Mouse (Mus musculus) layer of hippocampus, postnatal 10 days (tissue): ENCODE results near the gene Snip1. TPM values are rescaled to one million over a fixed set of nuclear protein-coding genes. Genes with fewer than 3 reads are reported as not detected.

Experiments
- DNase-seq, 2 experiments: peaks; one replicate each; pipeline ENCODE4 v3.0.0; 2021; ENCODE audit warnings: low spot score in 2 of 2
- total RNA-seq, 2 experiments: library from RNA; stranded (reverse); gene quantifications; 2 replicates each; pipeline ENCODE4 v1.2.3; 2021

The Snip1 gene
- total RNA-seq, 2 experiments from 2014 or later = 12.9 TPM

- no peak for DNase-seq
Observed at GRCm38 (mm10) chr4:125097412-125097811, 30.9 kb downstream of the Snip1 start.

GRCm38 (mm10) chr4:125099458-125099857 is 33.0 kb downstream of the Snip1 start:
- DNase-seq = peak; percentile 91 to 92

GRCm38 (mm10) chr4:125101334-125101733 is 34.9 kb downstream of the Snip1 start:
- DNase-seq = no peak

- DNase-seq = no peak
Observed at GRCm38 (mm10) chr4:125105354-125105753, 38.9 kb downstream of the Snip1 start.

- DNase-seq = peak; percentile 92
Observed at GRCm38 (mm10) chr4:125114638-125115037, 48.2 kb downstream of the Snip1 start.

GRCm38 (mm10) chr4:125115081-125115480 is 48.6 kb downstream of the Snip1 start:
- DNase-seq = no peak

GRCm38 (mm10) chr4:125115710-125116089 is 49.2 kb downstream of the Snip1 start:
- DNase-seq = peak in 1 of 2 experiments; percentile 40

- DNase-seq = peak; percentile 58 to 65
Observed at GRCm38 (mm10) chr4:125116090-125116861, 49.8 kb downstream of the Snip1 start.

- no peak for DNase-seq
Observed at GRCm38 (mm10) chr4:125116929-125117328, 50.5 kb downstream of the Snip1 start.

- DNase-seq = no peak
Observed at GRCm38 (mm10) chr4:125117902-125118320, 51.4 kb downstream of the Snip1 start.

GRCm38 (mm10) chr4:125119070-125119469 is 52.6 kb downstream of the Snip1 start:
- DNase-seq = no peak

GRCm38 (mm10) chr4:125119721-125120120 is 53.2 kb downstream of the Snip1 start:
- DNase-seq = no peak

- no peak for DNase-seq
Observed at GRCm38 (mm10) chr4:125122431-125123278, 56.2 kb downstream of the Snip1 start.

GRCm38 (mm10) chr4:125123279-125123671 is 56.8 kb downstream of the Snip1 start:
- no peak for DNase-seq

Other genes with a start within 250 kb of the Snip1 start
- gene Yrdc, start 216.0 kb upstream of the Snip1 start, total RNA-seq = 10 to 100 TPM; 24.5 to 26.6 TPM
- gene 1110065P20Rik, start 215.5 kb upstream of the Snip1 start, total RNA-seq = 100 to 1,000 TPM; 107 to 115 TPM
- gene Maneal, start 204.5 kb upstream of the Snip1 start, total RNA-seq = 10 to 100 TPM; 43.5 to 48.3 TPM
- 10 to 100 TPM; 12.8 to 16.9 TPM for gene Epha10, start 185.8 kb upstream of the Snip1 start, total RNA-seq
- 10 to 100 TPM; 19.0 to 21.8 TPM for gene 9930104L06Rik, start 129.6 kb upstream of the Snip1 start, total RNA-seq
- gene Cdca8, start 127.4 kb upstream of the Snip1 start, total RNA-seq = 1 to 10 TPM; 5.4 to 6.2 TPM
- gene Rspo1, start 80.2 kb upstream of the Snip1 start, total RNA-seq = 10 to 100 TPM; 13.7 to 16.4 TPM
- gene Gnl2, start 50.1 kb upstream of the Snip1 start, total RNA-seq = 10 to 100 TPM; 73.5 to 74.9 TPM
- 1 to 10 TPM; 1.4 to 1.6 TPM for gene Dnali1, start 969 bp upstream of the Snip1 start, total RNA-seq
- gene Meaf6, start 18.5 kb downstream of the Snip1 start, total RNA-seq = 100 to 1,000 TPM; 130 to 134 TPM
- gene Zc3h12a, start 61.2 kb downstream of the Snip1 start, total RNA-seq = under 1 TPM; 0.42 to 0.80 TPM